Mouse (Mus musculus): Measurements from ENCODE around the gene Nprl2.

GRCm38 (mm10) chr9:107577871-107578270 lies 35.8 kb downstream of the Nprl2 start:
- TF ChIP-seq POLR2A (IDR thresholded peaks at IDR 0.05; ENCODE audit: control insufficient read depth, low read depth, low read length) (no peak), CTCF (IDR thresholded peaks at IDR 0.05; ENCODE audit: control insufficient read depth, insufficient read depth, insufficient replicate concordance, low read depth, low read length) (no peak)
